Mouse (Mus musculus) cerebellum, postnatal 36 days (tissue): Measurements from ENCODE around the gene Narf.

Experiments used
- DNase-seq, 2 experiments: peaks; one replicate each; pipeline ENCODE4 v3.0.0; 2021 to 2022; ENCODE audit warnings: mixed read lengths in 2 of 2

Gene Narf

GRCm38 (mm10) chr11:121236564-121237344 lies at the start of gene Narf:
Gene Narf (plus strand): TSS chr11:121237253.
- DNase-seq: peak; percentile 98

GRCm38 (mm10) chr11:121189681-121190080 lies 47.4 kb upstream of the Narf start:
- DNase-seq: peak; percentile 62 to 64

- no peak for DNase-seq
These were observed 44.3 kb upstream of the Narf start for GRCm38 (mm10) chr11:121192742-121193141.

- DNase-seq: no peak
These were observed 43.6 kb upstream of the Narf start for GRCm38 (mm10) chr11:121193415-121193814.

- no peak for DNase-seq
These were observed 38.4 kb upstream of the Narf start for GRCm38 (mm10) chr11:121198622-121199021.

GRCm38 (mm10) chr11:121199851-121200250 lies 37.2 kb upstream of the Narf start:
- no peak for DNase-seq

- DNase-seq: no peak
These were observed 36.3 kb upstream of the Narf start for GRCm38 (mm10) chr11:121200781-121201180.

- peak; percentile 21 to 45 for DNase-seq
These were observed 35.4 kb upstream of the Narf start for GRCm38 (mm10) chr11:121201436-121202198.

GRCm38 (mm10) chr11:121203859-121204160 lies 33.2 kb upstream of the Narf start:
- DNase-seq: no peak

GRCm38 (mm10) chr11:121204161-121205006 lies 32.7 kb upstream of the Narf start, which contains the start of the genes Hexdc and Ogfod3:
Gene Hexdc (plus strand): TSS chr11:121204433.
Gene Ogfod3 (minus strand): TSS chr11:121204711.
- DNase-seq: peak; percentile 93 to 95

- no peak for DNase-seq
These were observed 20.2 kb upstream of the Narf start for GRCm38 (mm10) chr11:121216831-121217230.

- DNase-seq: no peak
These were observed 17.3 kb upstream of the Narf start for GRCm38 (mm10) chr11:121219776-121220175.

- DNase-seq: no peak
These were observed 16.3 kb upstream of the Narf start for GRCm38 (mm10) chr11:121220771-121221170.

- DNase-seq: peak; percentile 70 to 77
These were observed 15.6 kb upstream of the Narf start for GRCm38 (mm10) chr11:121221321-121222010.

- DNase-seq: no peak
These were observed 8.7 kb upstream of the Narf start for GRCm38 (mm10) chr11:121228129-121229017.

- DNase-seq: peak; percentile 68 to 69
These were observed 8.0 kb upstream of the Narf start, which contains the start of gene Cybc1 for GRCm38 (mm10) chr11:121229018-121229439. Gene Cybc1 (minus strand): TSS chr11:121229322.

- DNase-seq: no peak
These were observed 5.9 kb upstream of the Narf start for GRCm38 (mm10) chr11:121231191-121231590.

- no peak for DNase-seq
These were observed 5.3 kb upstream of the Narf start for GRCm38 (mm10) chr11:121231628-121232291.

- DNase-seq: no peak
These were observed 4.3 kb upstream of the Narf start for GRCm38 (mm10) chr11:121232706-121233105.

GRCm38 (mm10) chr11:121235475-121236238 lies 1.4 kb upstream of the Narf start:
- peak; percentile 38 to 47 for DNase-seq
